Mouse (Mus musculus) colon, adult 2 months (tissue): ENCODE results near the gene Themis3. TPM values are rescaled to one million over a fixed set of nuclear protein-coding genes. Genes with fewer than 3 reads are reported as not detected.

ENCODE experiments used
- polyA plus RNA-seq: library from polyadenylated mRNA; depleted of rRNA; stranded (reverse); fragments of >200 nt; gene quantifications from 2 replicates; pipeline ENCODE4 v1.2.3, GENCODE M21; 2012; rRNA removed

The Themis3 gene
- polyA plus RNA-seq = 16.7 and 18.5 TPM in 2 replicates

GRCm38 (mm10) chr17:66594435-66594834, at the start of gene Themis3:
Gene Themis3 (minus strand): TSS chr17:66594621.

GRCm38 (mm10) chr17:66519554-66520553, 74.6 kb downstream of the Themis3 start, which contains the start of gene Rab12:
Gene Rab12 (minus strand): TSS chr17:66519729.

Other genes with a start within 250 kb of the Themis3 start
- 3.9 and 4.5 TPM in 2 replicates for gene Mtcl1, start 144.9 kb downstream of the Themis3 start, polyA plus RNA-seq
- 72.6 and 80.7 TPM in 2 replicates for gene Rab12, start 74.9 kb downstream of the Themis3 start, polyA plus RNA-seq